29 mouse cellular contexts compared by ENCODE assay signal in the genomic region with DNA sequence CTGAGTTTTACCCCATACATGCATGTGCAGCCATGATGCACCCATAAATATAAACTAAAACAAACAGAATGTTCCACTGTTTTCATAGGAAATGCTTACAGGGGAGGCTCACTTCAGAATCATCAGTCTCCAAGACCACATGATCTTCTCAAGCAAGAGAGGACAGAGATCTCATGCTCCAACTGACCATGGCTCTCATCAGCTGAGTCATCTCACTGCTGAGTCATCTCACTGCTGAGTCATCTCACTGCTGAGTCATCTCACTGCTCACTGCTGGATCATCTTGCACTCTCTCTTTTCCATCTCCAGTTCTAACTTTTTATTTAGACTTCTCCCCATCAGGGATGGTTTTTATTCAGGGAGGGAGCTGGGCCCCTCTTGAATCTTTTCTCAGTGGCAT. TPM values are rescaled to one million over a fixed set of nuclear protein-coding genes. Genes with fewer than 3 reads are reported as not detected.
A peak's percentile ranks its signal among the peaks of the same experiment; 100 is the strongest.
DNase-seq lines count a peak whose midpoint lies in the region; ATAC-seq and TF ChIP-seq lines count a peak whose summit lies in the region.
"Had no signal": no experiment of that assay in that cellular context is flagged by ENCODE, and none has a peak within 500 bp of the region (broad histone marks: within the 10 kb centered on the region; RNA-seq: fewer than 3 reads in every experiment).

No protein-coding gene starts in this region.

- H3K27ac ChIP-seq in stomach, postnatal 0 days (replicated peaks), result no peak overlapping the region
- H3K27ac ChIP-seq: embryonic facial prominence, embryonic 15.5 days; heart, embryonic 15.5 days; hindbrain, embryonic 10.5 days; hindbrain, postnatal 0 days; kidney, postnatal 0 days; liver, embryonic 15.5 days had no signal

- TF ChIP-seq CTCF in C2C12 (IDR thresholded peaks at IDR 0.05; ENCODE audit: control insufficient read depth, insufficient read depth, insufficient read length), result no peak
- TF ChIP-seq CTCF in stomach, postnatal 0 days (IDR thresholded peaks at IDR 0.05; ENCODE audit: low read depth), result no peak

- no peaks in the 10 kb centered on the region for H3K79me2 ChIP-seq in C2C12 (ENCODE audit: control insufficient read depth, insufficient read depth)

- H3K4me3 ChIP-seq in C2C12 (ENCODE audit: insufficient read depth, poor library complexity, severe bottlenecking), result no peak overlapping the region
- H3K4me3 ChIP-seq in stomach, postnatal 0 days (ENCODE audit: low read depth, low read length), result no peak overlapping the region
- H3K4me3 ChIP-seq: embryonic facial prominence, embryonic 15.5 days; heart, embryonic 15.5 days; hindbrain, embryonic 10.5 days; liver, embryonic 15.5 days had no signal

- no peaks in the 10 kb centered on the region for H3K27me3 ChIP-seq in C2C12 (ENCODE audit: control insufficient read depth, insufficient read depth, insufficient read length)
- H3K27me3 ChIP-seq in stomach, postnatal 0 days (ENCODE audit: control insufficient read depth, insufficient read depth, low read length), result no peaks in the 10 kb centered on the region
- H3K27me3 ChIP-seq: embryonic facial prominence, embryonic 15.5 days; heart, embryonic 15.5 days; liver, embryonic 15.5 days; Patski had no signal

- H3ac ChIP-seq in C2C12 (ENCODE audit: control insufficient read depth, insufficient read length, low read depth), result no peak overlapping the region

- H3K4me2 ChIP-seq in stomach, postnatal 0 days (replicated peaks; ENCODE audit: low read depth), result no peak overlapping the region
- H3K4me2 ChIP-seq: embryonic facial prominence, embryonic 15.5 days; heart, embryonic 15.5 days; liver, embryonic 15.5 days had no signal

- DNase-seq in left cerebral cortex, adult 18-20 months (ENCODE audit: low spot score in 2 of 2), result peak; percentile 8 to 18
- no peak for DNase-seq in left cerebral cortex, postnatal 4 days
- DNase-seq in Muller cell, postnatal 12 days (ENCODE audit: inconsistent ontology term), result peak; percentile 36
- DNase-seq in brain, adult 2 months (ENCODE audit: low read depth, low spot score), result peak; percentile 56
- DNase-seq in lung, postnatal 14 days, result no peak
- DNase-seq in stomach, postnatal 0 days (ENCODE audit: low spot score), result no peak
- DNase-seq in heart, adult 8-10 months (ENCODE audit: low spot score), result no peak
- DNase-seq: cerebellum, adult 18-20 months; cerebellum, postnatal 36 days; gastrocnemius, postnatal 10 days; heart, adult 18-20 months; kidney, adult 18-20 months; lung, postnatal 10 days had no signal

- intact Hi-C loops in left cerebral cortex, postnatal 4 days (cut with DNase I), result no loop called here

- no peaks in the 10 kb centered on the region for H3K4me1 ChIP-seq in stomach, postnatal 0 days (replicated peaks; ENCODE audit: control insufficient read depth, insufficient read depth)
- H3K4me1 ChIP-seq: embryonic facial prominence, embryonic 15.5 days; heart, embryonic 15.5 days; hindbrain, embryonic 10.5 days; liver, embryonic 15.5 days had no signal

- no peaks in the 10 kb centered on the region for H3K79me3 ChIP-seq in C2C12 (ENCODE audit: low read depth)

- ATAC-seq in stomach, postnatal 0 days (ENCODE audit: low FRiP score, low TSS enrichment), result no peak
- ATAC-seq: CD4-positive, CD25-positive, alpha-beta regulatory T cell, adult 4 months; hindbrain, postnatal 0 days; midbrain, embryonic 16.5 days; Patski had no signal

- TF ChIP-seq EP300 in stomach, postnatal 0 days (optimal IDR thresholded peaks at IDR 0.05), result no peak

- no peaks in the 10 kb centered on the region for H3K36me3 ChIP-seq in C2C12 (ENCODE audit: control insufficient read depth, insufficient read depth)
- H3K36me3 ChIP-seq in stomach, postnatal 0 days (ENCODE audit: control insufficient read depth, insufficient read depth, low read length), result no peaks in the 10 kb centered on the region
- H3K36me3 ChIP-seq: embryonic facial prominence, embryonic 15.5 days; heart, embryonic 15.5 days; hindbrain, embryonic 10.5 days; liver, embryonic 15.5 days had no signal

- H3K9me3 ChIP-seq in stomach, postnatal 0 days (ENCODE audit: control insufficient read depth, low read length), result no peaks in the 10 kb centered on the region
- H3K9me3 ChIP-seq: embryonic facial prominence, embryonic 15.5 days; heart, embryonic 15.5 days; hindbrain, embryonic 10.5 days; liver, embryonic 15.5 days had no signal

- no peak overlapping the region for H3K9ac ChIP-seq in stomach, postnatal 0 days (ENCODE audit: low read length)
- H3K9ac ChIP-seq: embryonic facial prominence, embryonic 15.5 days; heart, embryonic 15.5 days; liver, embryonic 15.5 days had no signal

TF ChIP-seq in C2C12, 6 proteins besides CTCF, POLR2A, EP300 and RAD21:
- no peak for TF ChIP-seq CEBPB (IDR thresholded peaks at IDR 0.05; ENCODE audit: low read depth)
- TF ChIP-seq MAX (IDR thresholded peaks at IDR 0.05), result no peak
- peak; percentile 52 for TF ChIP-seq USF1 (IDR thresholded peaks at IDR 0.05; ENCODE audit: low read depth)
- no peak for TF ChIP-seq MYOD1 (IDR thresholded peaks at IDR 0.05; ENCODE audit: control insufficient read depth, insufficient read length, low read depth)
- peak; percentile 98 for TF ChIP-seq FOSL1 (IDR thresholded peaks at IDR 0.05; ENCODE audit: insufficient read depth, low read length, poor library complexity, severe bottlenecking)
- no peak for TF ChIP-seq MYOG (IDR thresholded peaks at IDR 0.05; ENCODE audit: control insufficient read depth, extremely low read depth, insufficient read length)

RNA-seq across cellular contexts. Expression of gene Cyp2g1, which starts 8.6 kb away (rescaled TPM):
- total RNA-seq in left cerebral cortex, adult 18-20 months (2021), result not detected
- total RNA-seq in left cerebral cortex, postnatal 4 days (2021), result not detected
- not detected for polyA plus RNA-seq in C2C12 (2012; fragmentation: generic; extraction: Trizol)
- not detected in 2 replicates for polyA plus RNA-seq in stomach, postnatal 0 days (2015; fragmentation: Nextera tagmentation; extraction: Ambion mirVana)
- total RNA-seq in heart, adult 8-10 months (2022), result not detected
- total RNA-seq: gastrocnemius, postnatal 10 days; heart, adult 18-20 months; hindbrain, postnatal 0 days; layer of hippocampus, postnatal 25 days; left cerebral cortex, postnatal 14 days; neutrophil, adult 5-6 weeks had no signal
- polyA plus RNA-seq: CD4-positive, CD25-positive, alpha-beta regulatory T cell, adult 4 months; forebrain, embryonic 11.5 days; heart, embryonic 15.5 days; hindbrain, embryonic 10.5 days; kidney, postnatal 0 days; limb, embryonic 14.5 days; liver, embryonic 15.5 days; midbrain, embryonic 16.5 days; Patski; stomach, embryonic 16.5 days had no signal

RNA-seq across cellular contexts. Expression of gene Cyp2a5, which starts 35.0 kb away (rescaled TPM):
- under 1 TPM in 1 of 2 experiments, not detected in 1; 0.56 TPM for total RNA-seq in left cerebral cortex, adult 18-20 months (2021)
- total RNA-seq in left cerebral cortex, postnatal 4 days (2021), result not detected
- not detected for polyA plus RNA-seq in C2C12 (2012; fragmentation: generic; extraction: Trizol)
- 7.4 and 15.1 TPM in 2 replicates for polyA plus RNA-seq in stomach, postnatal 0 days (2015; fragmentation: Nextera tagmentation; extraction: Ambion mirVana)
- total RNA-seq in heart, adult 8-10 months (2022), result 1 to 10 TPM in 1 of 4 experiments, not detected in 3; 2.0 TPM
- total RNA-seq: gastrocnemius, postnatal 10 days; layer of hippocampus, postnatal 25 days; left cerebral cortex, postnatal 14 days; neutrophil, adult 5-6 weeks had no signal
- polyA plus RNA-seq: CD4-positive, CD25-positive, alpha-beta regulatory T cell, adult 4 months; forebrain, embryonic 11.5 days; heart, embryonic 15.5 days; hindbrain, embryonic 10.5 days; kidney, postnatal 0 days; limb, embryonic 14.5 days; Patski had no signal

RNA-seq across cellular contexts. Expression of gene Cyp2b19, which starts 43.2 kb away (rescaled TPM):
- total RNA-seq in left cerebral cortex, adult 18-20 months (2021), result not detected
- total RNA-seq in left cerebral cortex, postnatal 4 days (2021), result not detected
- not detected for polyA plus RNA-seq in C2C12 (2012; fragmentation: generic; extraction: Trizol)
- polyA plus RNA-seq in stomach, postnatal 0 days (2015; fragmentation: Nextera tagmentation; extraction: Ambion mirVana), result 0.08 and 0.21 TPM in 2 replicates
- not detected for total RNA-seq in heart, adult 8-10 months (2022)
- total RNA-seq: gastrocnemius, postnatal 10 days; heart, adult 18-20 months; hindbrain, postnatal 0 days; layer of hippocampus, postnatal 25 days; left cerebral cortex, postnatal 14 days; neutrophil, adult 5-6 weeks had no signal
- polyA plus RNA-seq: CD4-positive, CD25-positive, alpha-beta regulatory T cell, adult 4 months; forebrain, embryonic 11.5 days; heart, embryonic 15.5 days; kidney, postnatal 0 days; liver, embryonic 15.5 days; Patski had no signal

Comparison
In these comparisons a context has a peak if more than half of its experiments do, and no peak if none do; other contexts are left out.
1. DNase-seq: peak in left cerebral cortex, adult 18-20 months (2 of 2), Muller cell, postnatal 12 days (single experiment) and brain, adult 2 months (single experiment); none in left cerebral cortex, postnatal 4 days (single experiment), lung, postnatal 14 days (single experiment), stomach, postnatal 0 days (single experiment) and heart, adult 8-10 months (single experiment).